Mouse (Mus musculus) heart, postnatal 0 days (tissue): ENCODE data around the gene D630039A03Rik.

ENCODE experiments used
- CTCF ChIP-seq: IDR thresholded peaks from 2 replicates; pipeline ENCODE4 v1.5.1; 2016; ENCODE audit warnings: antibody characterized with exemption, control low read depth, low read depth
- EP300 ChIP-seq: IDR thresholded peaks from 2 replicates; pipeline ENCODE4 v1.6.1; 2016; ENCODE audit warnings: antibody characterized with exemption, low read depth

DNA sequence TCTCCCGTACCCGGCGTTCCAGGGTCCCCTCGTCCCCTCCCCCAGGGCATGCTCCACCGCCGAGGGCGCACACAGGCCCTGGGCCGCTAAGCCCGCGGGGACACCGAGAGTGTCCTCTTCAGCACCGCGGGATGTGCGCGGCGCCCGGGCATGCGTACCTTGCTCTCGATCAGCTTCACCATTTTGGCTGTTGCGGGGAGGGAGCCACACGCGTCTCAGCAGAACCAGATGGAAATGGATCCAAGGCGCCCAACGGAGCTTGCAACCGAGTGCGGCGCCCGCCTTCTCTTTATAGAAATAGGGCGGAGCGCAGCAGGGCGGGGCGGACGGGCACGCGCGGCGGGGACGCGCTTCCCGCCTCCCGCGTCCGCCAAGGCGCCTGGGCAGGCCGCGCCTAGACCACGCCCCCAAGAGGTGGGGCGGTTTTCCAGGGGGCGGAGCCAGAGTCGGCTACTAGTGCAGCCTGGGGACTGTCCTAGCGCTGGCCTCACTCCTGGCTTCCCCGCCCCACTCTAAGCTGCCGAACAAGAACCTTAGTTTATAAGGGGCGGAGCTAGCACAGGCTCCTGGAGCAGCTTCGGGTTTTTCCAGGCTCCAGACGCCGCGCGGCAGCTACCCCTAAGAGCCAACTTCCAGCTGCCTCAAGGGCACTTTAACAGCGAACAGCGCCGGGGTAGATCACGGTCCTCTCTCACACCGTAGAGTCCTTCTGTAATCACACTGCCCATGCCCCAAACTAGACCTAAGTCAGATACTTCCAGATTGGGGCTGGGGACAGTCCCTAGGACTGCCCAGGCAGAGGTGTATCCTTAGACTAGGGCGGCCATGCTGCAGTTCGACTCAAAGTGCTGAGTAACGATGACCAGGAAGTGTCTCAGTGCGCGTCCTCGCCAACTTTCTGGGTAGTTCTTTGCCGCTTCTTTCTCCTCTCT is 40.2 kb upstream of the D630039A03Rik start, which contains the start of gene Txn1:
- TF ChIP-seq EP300 (peak; percentile 80; the same call in 1 of the 2 replicates), CTCF (no peak)
